Mouse (Mus musculus) embryonic facial prominence, embryonic 14.5 days (tissue): Measurements from ENCODE around the gene Ptch2. TPM values are rescaled to one million over a fixed set of nuclear protein-coding genes. Genes with fewer than 3 reads are reported as not detected.
A peak's percentile ranks its signal among the peaks of the same experiment; 100 is the strongest.

Experiments used
- ATAC-seq: fragments of 200-750 bp; cut with Nextera tagmentation; 2 replicates; pipeline ENCODE4 v1.8.0; 2017; ENCODE audit warnings: low read depth, moderate number of reproducible peaks, moderate TSS enrichment
- DNase-seq: peaks from one replicate; pipeline ENCODE4 v3.0.0-alpha.2; 2015; ENCODE audit warnings: low spot score
- H3K27ac ChIP-seq: fragments of 300-500 bp; sonication (generic); replicated peaks from 2 replicates; pipeline ENCODE4 v1.5.1; 2014; ENCODE audit warnings: low read depth, mild to moderate bottlenecking, low read length, moderate library complexity
- H3K27me3 ChIP-seq: fragments of 300-500 bp; sonication (generic); replicated peaks from 2 replicates; pipeline ENCODE4 v1.6.1; 2014; ENCODE audit warnings: low read length; ENCODE audit not compliant: control insufficient read depth, insufficient read depth
- H3K36me3 ChIP-seq: fragments of 300-500 bp; sonication (generic); 2 replicates; pipeline ENCODE4 v1.6.1; 2014; ENCODE audit warnings: low read length, mixed read lengths; ENCODE audit not compliant: control insufficient read depth, insufficient read depth
- H3K4me1 ChIP-seq: fragments of 300-500 bp; sonication (generic); 2 replicates; pipeline ENCODE4 v1.6.1; 2014; ENCODE audit warnings: antibody characterized with exemption, low read length; ENCODE audit not compliant: control insufficient read depth, insufficient read depth
- H3K4me2 ChIP-seq: fragments of 300-500 bp; sonication (generic); 2 replicates; pipeline ENCODE4 v1.6.1; 2014; ENCODE audit warnings: low read depth, mild to moderate bottlenecking, low read length, moderate library complexity, mixed read lengths
- H3K4me3 ChIP-seq: fragments of 300-500 bp; sonication (generic); 2 replicates; pipeline ENCODE4 v1.5.1; 2014; ENCODE audit warnings: low read depth, mild to moderate bottlenecking, low read length
- H3K9ac ChIP-seq: fragments of 300-500 bp; sonication (generic); 2 replicates; pipeline ENCODE4 v1.6.1; 2014; ENCODE audit warnings: low read depth, mild to moderate bottlenecking, low read length, moderate library complexity, mixed read lengths
- H3K9me3 ChIP-seq: fragments of 300-500 bp; sonication (generic); 2 replicates; pipeline ENCODE4 v1.6.1; 2016; ENCODE audit warnings: low read length; ENCODE audit not compliant: control insufficient read depth
- WGBS: fragments of 180-500 bp; shearing (Covaris S2); extraction: QIAGEN DNeasy Blood & Tissue Kit; methylation state at CpG from one replicate; pipeline ENCODE4 v1.1.7; 2014; 5-methylcytosine and 5-hydroxymethylcytosine counted together
- polyA plus RNA-seq: library from polyadenylated mRNA; unstranded; fragments of >200 nt; fragmentation: Nextera tagmentation; extraction: Ambion mirVana; gene quantifications from 2 replicates; pipeline ENCODE4 v1.2.1, GENCODE M21; 2014

The Ptch2 gene
- polyA plus RNA-seq, 1 experiment from 2014 or later, result 9.0 TPM

GRCm38 (mm10) chr4:117126675-117127290 is 30.9 kb downstream of the Ptch2 start, which contains the start of gene Tctex1d4:
TSS of gene Tctex1d4 (plus strand) at chr4:117126794.
- Histone ChIP-seq H3K9me3 (no peaks in the 10 kb centered on the region), H3K27me3 (peaks cover 3% of the 10 kb centered on the region; the same call in 1 of the 2 replicates), H3K36me3 (peaks cover 12% of the 10 kb centered on the region), H3K27ac (peak within 1 kb of the TSS; percentile 88), H3K4me2 (no peak within 1 kb of the TSS), H3K4me3 (no peak within 1 kb of the TSS), H3K4me1 (peaks cover 21% of the 10 kb centered on the region), H3K9ac (0 out of 2 replicates have a peak within 1 kb of the TSS, but pooled peaks have one; percentile 52)
- ATAC-seq (no peak), DNase-seq (no peak)
- WGBS, result 80% methylated on average over 9 of the region's 9 CpGs

GRCm38 (mm10) chr4:117127991-117128686 is 32.3 kb downstream of the Ptch2 start:
- ATAC-seq, result no peak
- Histone ChIP-seq H3K4me1 (peaks cover 24% of the 10 kb centered on the region), H3K9ac (no peak overlapping the region), H3K9me3 (no peaks in the 10 kb centered on the region), H3K4me3 (no peak overlapping the region), H3K27ac (no peak overlapping the region), H3K36me3 (peaks cover 12% of the 10 kb centered on the region), H3K4me2 (no peak overlapping the region), H3K27me3 (peaks cover 16% of the 10 kb centered on the region)
- no peak for DNase-seq
- 89% methylated on average over 33 of the region's 33 CpGs for WGBS

GRCm38 (mm10) chr4:117130790-117131189 is 34.9 kb downstream of the Ptch2 start:
- ATAC-seq, result no peak
- no peak for DNase-seq
- H3K9ac ChIP-seq, result no peak overlapping the region
- peaks cover 11% of the 10 kb centered on the region for H3K4me1 ChIP-seq
- no peaks in the 10 kb centered on the region for H3K9me3 ChIP-seq
- no peak overlapping the region for H3K4me3 ChIP-seq
- peaks cover 12% of the 10 kb centered on the region for H3K36me3 ChIP-seq
- 77% methylated on average over 6 of the region's 6 CpGs for WGBS
- H3K27ac ChIP-seq, result no peak overlapping the region
- H3K27me3 ChIP-seq, result peaks cover 20% of the 10 kb centered on the region
- H3K4me2 ChIP-seq, result no peak overlapping the region

GRCm38 (mm10) chr4:117131198-117131597 is 35.3 kb downstream of the Ptch2 start:
- no peak overlapping the region for H3K4me2 ChIP-seq
- peaks cover 12% of the 10 kb centered on the region for H3K36me3 ChIP-seq
- no peak overlapping the region for H3K4me3 ChIP-seq
- 72% methylated on average over 6 of the region's 6 CpGs for WGBS
- H3K4me1 ChIP-seq, result peaks cover 6% of the 10 kb centered on the region
- H3K9ac ChIP-seq, result no peak overlapping the region
- no peaks in the 10 kb centered on the region for H3K9me3 ChIP-seq
- H3K27ac ChIP-seq, result no peak overlapping the region
- DNase-seq, result no peak
- H3K27me3 ChIP-seq, result peaks cover 20% of the 10 kb centered on the region
- ATAC-seq, result no peak

- peak; percentile 42; the same call in 1 of the 2 replicates for ATAC-seq
- 28% methylated on average over 7 of the region's 7 CpGs for WGBS
- Histone ChIP-seq H3K9ac (0 out of 2 replicates have a peak overlapping the region, but pooled peaks have one; percentile 84), H3K27ac (no peak overlapping the region), H3K4me3 (peak overlapping the region; percentile 83), H3K4me2 (peak overlapping the region; percentile 97), H3K9me3 (no peaks in the 10 kb centered on the region), H3K36me3 (peaks cover 12% of the 10 kb centered on the region), H3K27me3 (peaks cover 20% of the 10 kb centered on the region), H3K4me1 (peaks cover 4% of the 10 kb centered on the region; the same call in 1 of the 2 replicates)
- DNase-seq, result peak; percentile 72
Measured at GRCm38 (mm10) chr4:117131890-117132793, 36.3 kb downstream of the Ptch2 start.

GRCm38 (mm10) chr4:117132794-117133143 is 36.9 kb downstream of the Ptch2 start:
- Histone ChIP-seq H3K4me1 (peaks cover 4% of the 10 kb centered on the region; the same call in 1 of the 2 replicates), H3K27me3 (peaks cover 20% of the 10 kb centered on the region), H3K36me3 (peaks cover 12% of the 10 kb centered on the region), H3K27ac (no peak overlapping the region), H3K4me3 (peak overlapping the region; percentile 83), H3K9ac (peak overlapping the region; percentile 84), H3K4me2 (peak overlapping the region; percentile 97), H3K9me3 (no peaks in the 10 kb centered on the region)
- ATAC-seq (no peak), DNase-seq (no peak)
- WGBS, result 15% methylated on average over 11 of the region's 11 CpGs

- H3K27ac ChIP-seq, result peak overlapping the region; percentile 52; the same call in 1 of the 2 replicates
- peak; percentile 30 for ATAC-seq
Measured at GRCm38 (mm10) chr4:117133366-117133796, 37.5 kb downstream of the Ptch2 start.

More at GRCm38 (mm10) chr4:117133366-117133796, 37.5 kb downstream of the Ptch2 start:
- H3K9me3 ChIP-seq, result no peaks in the 10 kb centered on the region
- H3K36me3 ChIP-seq, result peaks cover 12% of the 10 kb centered on the region
- peak overlapping the region; percentile 97 for H3K4me2 ChIP-seq
- no peak for DNase-seq
- peaks cover 20% of the 10 kb centered on the region for H3K27me3 ChIP-seq
- peak overlapping the region; percentile 84 for H3K9ac ChIP-seq
- under 1% methylated on average over 31 of the region's 42 CpGs for WGBS
- H3K4me3 ChIP-seq, result peak overlapping the region; percentile 83
- H3K4me1 ChIP-seq, result peaks cover 4% of the 10 kb centered on the region; the same call in 1 of the 2 replicates
